Mouse (Mus musculus) gastrocnemius, adult 2 months (tissue): Measurements from ENCODE around the gene Gm9964. TPM values are rescaled to one million over a fixed set of nuclear protein-coding genes. Genes with fewer than 3 reads are reported as not detected.
A peak's percentile ranks its signal among the peaks of the same experiment; 100 is the strongest.
"Not testable (repeated sequence)": the region's sequence is repeated elsewhere in the genome, so short reads cannot be mapped to it uniquely, and the experiment has no call there.

Source experiments
- DNase-seq: peaks from one replicate; pipeline ENCODE4 v3.0.0; 2022
- H3K27ac ChIP-seq: fragments of 200-600 bp; 2 replicates; pipeline ENCODE4 v1.8.1; 2022; ENCODE audit warnings: mild to moderate bottlenecking
- H3K4me3 ChIP-seq: fragments of 200-600 bp; 2 replicates; pipeline ENCODE4 v1.8.1; 2022; ENCODE audit warnings: mild to moderate bottlenecking, moderate library complexity
- CTCF ChIP-seq: fragments of 200-600 bp; IDR thresholded peaks from 2 replicates; pipeline ENCODE4 v1.8.1; 2022; ENCODE audit warnings: antibody characterized with exemption, mild to moderate bottlenecking, moderate library complexity
- intact Hi-C: fragments of 180-260 bp; cut with DNase I; formaldehyde crosslinking; loops from one replicate; pipeline ENCODE4 v1.15.1; 2025
- total RNA-seq, 2 experiments: library from RNA; stranded (reverse); gene quantifications; 2 replicates each; pipeline ENCODE4 v1.2.3; 2021

The Gm9964 gene
- total RNA-seq, 2 experiments from 2014 or later = not detected

- no peak for DNase-seq
- H3K27ac ChIP-seq = no peak overlapping the region
- TF ChIP-seq CTCF = no peak
- intact Hi-C loops = no loop called here
- no peak overlapping the region for H3K4me3 ChIP-seq
Measured at GRCm38 (mm10) chr11:79316807-79317345, 20.2 kb upstream of the Gm9964 start.

GRCm38 (mm10) chr11:79310467-79310866 is 13.8 kb upstream of the Gm9964 start:
- Histone ChIP-seq H3K27ac (no peak overlapping the region), H3K4me3 (no peak overlapping the region)
- no peak for TF ChIP-seq CTCF
- intact Hi-C loops = no loop called here
- DNase-seq = no peak

- no peak for DNase-seq
- H3K27ac ChIP-seq = peak overlapping the region; percentile 72; the same call in 1 of the 2 replicates
- TF ChIP-seq CTCF = no peak
- no peak overlapping the region for H3K4me3 ChIP-seq
- intact Hi-C loops = no loop called here
Measured at GRCm38 (mm10) chr11:79307560-79308200, 11.0 kb upstream of the Gm9964 start.

GRCm38 (mm10) chr11:79306996-79307395 is 10.3 kb upstream of the Gm9964 start:
- intact Hi-C loops = no loop called here
- peak overlapping the region; percentile 72 for H3K27ac ChIP-seq
- DNase-seq = peak; percentile 28

GRCm38 (mm10) chr11:79306510-79306909 is 9.8 kb upstream of the Gm9964 start:
- DNase-seq = peak; percentile 58
- intact Hi-C loops = no loop called here
- Histone ChIP-seq H3K27ac (peak overlapping the region; percentile 72), H3K4me3 (peak overlapping the region; percentile 9; the same call in 1 of the 2 replicates)
- no peak for TF ChIP-seq CTCF

More at GRCm38 (mm10) chr11:79306996-79307395, 10.3 kb upstream of the Gm9964 start:
- TF ChIP-seq CTCF = no peak
- peak overlapping the region; percentile 9 for H3K4me3 ChIP-seq

GRCm38 (mm10) chr11:79305697-79306340 is 9.1 kb upstream of the Gm9964 start:
- H3K4me3 ChIP-seq = no peak overlapping the region
- intact Hi-C loops = no loop called here
- H3K27ac ChIP-seq = peak overlapping the region; percentile 72
- no peak for DNase-seq
- TF ChIP-seq CTCF = no peak

GRCm38 (mm10) chr11:79304245-79304644 is 7.5 kb upstream of the Gm9964 start:
- DNase-seq, H3K27ac ChIP-seq, intact Hi-C loops, H3K4me3 ChIP-seq: not testable (repeated sequence)

GRCm38 (mm10) chr11:79303109-79303508 is 6.4 kb upstream of the Gm9964 start:
- Histone ChIP-seq H3K4me3 (no peak overlapping the region), H3K27ac (no peak overlapping the region)
- intact Hi-C loops = no loop called here
- DNase-seq = no peak
- no peak for TF ChIP-seq CTCF

- H3K4me3 ChIP-seq = no peak overlapping the region
- no peak overlapping the region for H3K27ac ChIP-seq
- intact Hi-C loops = loop anchor here (5.0 kb wide), 3 partner anchors 97 to 333 kb away; no protein-coding TSS in a partner anchor
- peak; percentile 11; the same call in 1 of the 2 replicates for TF ChIP-seq CTCF
- DNase-seq = no peak
Measured at GRCm38 (mm10) chr11:79299719-79300431, 3.2 kb upstream of the Gm9964 start.

GRCm38 (mm10) chr11:79296167-79296566 is 539 bp downstream of the Gm9964 start:
- intact Hi-C loops = loop anchor here (1.0 to 5.0 kb wide), 4 partner anchors 72 to 329 kb away; no protein-coding TSS in a partner anchor
- peak; percentile 98 for TF ChIP-seq CTCF
- DNase-seq = peak; percentile 44
- no peak overlapping the region for H3K4me3 ChIP-seq
- peak overlapping the region; percentile 58 for H3K27ac ChIP-seq

GRCm38 (mm10) chr11:79293971-79294370 is 2.7 kb downstream of the Gm9964 start:
- TF ChIP-seq CTCF = no peak
- no peak for DNase-seq
- intact Hi-C loops = loop anchor here (5.0 kb wide), 1 partner anchor 42 kb away; the partner anchor contains the start of gene Wsb1
- H3K4me3 ChIP-seq = no peak overlapping the region
- no peak overlapping the region for H3K27ac ChIP-seq

GRCm38 (mm10) chr11:79293025-79293424 is 3.7 kb downstream of the Gm9964 start:
- DNase-seq = no peak
- intact Hi-C loops = loop anchor here (5.0 kb wide), 1 partner anchor 41 kb away; the partner anchor contains the start of gene Wsb1
- no peak overlapping the region for H3K4me3 ChIP-seq
- H3K27ac ChIP-seq = no peak overlapping the region
- TF ChIP-seq CTCF = no peak

GRCm38 (mm10) chr11:79292130-79292529 is 4.6 kb downstream of the Gm9964 start:
- DNase-seq = no peak
- no peak for TF ChIP-seq CTCF
- intact Hi-C loops = loop anchor here (5.0 kb wide), 1 partner anchor 40 kb away; the partner anchor contains the start of gene Wsb1
- Histone ChIP-seq H3K4me3 (no peak overlapping the region), H3K27ac (no peak overlapping the region)
